Mouse (Mus musculus) olfactory bulb, adult 2 months (tissue): ENCODE measurements around the gene Folr1.

Experiments
- CTCF ChIP-seq: fragments of 200-500 bp; IDR thresholded peaks from 2 replicates; pipeline ENCODE4 v1.5.1; 2012; ENCODE audit warnings: low read depth, mild to moderate bottlenecking, low read length, moderate library complexity; ENCODE audit not compliant: insufficient read depth
- POLR2A ChIP-seq: fragments of 200-500 bp; IDR thresholded peaks from 2 replicates; pipeline ENCODE4 v1.6.1; 2012; ENCODE audit warnings: mild to moderate bottlenecking, low read depth, low read length, moderate library complexity; ENCODE audit not compliant: insufficient read depth

GRCm38 (mm10) chr7:101862291-101862690 is 8.3 kb downstream of the Folr1 start:
- TF ChIP-seq CTCF (no peak), POLR2A (no peak)
